Mouse (Mus musculus) heart, postnatal 0 days (tissue): ENCODE data around the gene Qpctl. TPM values are rescaled to one million over a fixed set of nuclear protein-coding genes. Genes with fewer than 3 reads are reported as not detected.

ENCODE experiments used
- ATAC-seq: fragments of 200-750 bp; cut with Nextera tagmentation; 2 replicates; pipeline ENCODE4 v1.8.0; 2017; ENCODE audit warnings: low read depth, moderate number of reproducible peaks, moderate library complexity; ENCODE audit not compliant: insufficient read depth
- DNase-seq: peaks from one replicate; pipeline ENCODE4 v3.0.0-alpha.2; 2016; ENCODE audit warnings: low spot score
- H3K27ac ChIP-seq: fragments of 300-500 bp; sonication (generic); 2 replicates; pipeline ENCODE4 v1.5.1; 2014; ENCODE audit warnings: low read depth, mild to moderate bottlenecking
- H3K27me3 ChIP-seq: fragments of 300-500 bp; sonication (generic); 2 replicates; pipeline ENCODE4 v1.6.1; 2014; ENCODE audit warnings: low read length, mixed read lengths; ENCODE audit not compliant: control insufficient read depth, insufficient read depth
- H3K36me3 ChIP-seq: fragments of 300-500 bp; sonication (generic); replicated peaks from 2 replicates; pipeline ENCODE4 v1.6.1; 2014; ENCODE audit warnings: low read length, mixed read lengths; ENCODE audit not compliant: control insufficient read depth, insufficient read depth
- H3K4me1 ChIP-seq: fragments of 300-500 bp; sonication (generic); 2 replicates; pipeline ENCODE4 v1.6.1; 2014; ENCODE audit warnings: antibody characterized with exemption; ENCODE audit not compliant: control insufficient read depth, insufficient read depth
- H3K4me2 ChIP-seq: fragments of 300-500 bp; sonication (generic); 2 replicates; pipeline ENCODE4 v1.6.1; 2014; ENCODE audit warnings: low read depth, mild to moderate bottlenecking, low read length, moderate library complexity
- H3K4me3 ChIP-seq: fragments of 300-500 bp; sonication (generic); 2 replicates; pipeline ENCODE4 v1.5.1; 2014; ENCODE audit warnings: low read depth, low read length
- H3K9ac ChIP-seq: fragments of 300-500 bp; sonication (generic); replicated peaks from 2 replicates; pipeline ENCODE4 v1.6.1; 2014; ENCODE audit warnings: low read depth, low read length, mixed read lengths
- H3K9me3 ChIP-seq: fragments of 300-500 bp; sonication (generic); replicated peaks from 2 replicates; pipeline ENCODE4 v1.6.1; 2016; ENCODE audit warnings: low read length; ENCODE audit not compliant: control insufficient read depth
- CTCF ChIP-seq: IDR thresholded peaks from 2 replicates; pipeline ENCODE4 v1.5.1; 2016; ENCODE audit warnings: antibody characterized with exemption, control low read depth, low read depth
- EP300 ChIP-seq: IDR thresholded peaks from 2 replicates; pipeline ENCODE4 v1.6.1; 2016; ENCODE audit warnings: antibody characterized with exemption, low read depth
- WGBS: fragments of 180-500 bp; shearing (Covaris S2); extraction: QIAGEN DNeasy Blood & Tissue Kit; methylation state at CpG from one replicate; pipeline ENCODE4 v1.1.7; 2014; 5-methylcytosine and 5-hydroxymethylcytosine counted together
- polyA plus RNA-seq: library from polyadenylated mRNA; unstranded; fragments of >200 nt; fragmentation: Nextera tagmentation; extraction: Ambion mirVana; gene quantifications from 2 replicates; pipeline ENCODE4 v1.2.1, GENCODE M21; 2015
- total RNA-seq: library from RNA; depleted of rRNA; stranded (reverse); fragments of >200 nt; gene quantifications from 2 replicates; pipeline ENCODE4 v1.2.3, GENCODE M21; 2014; ENCODE audit warnings: low replicate concordance

Gene Qpctl
- total and polyA plus RNA-seq, 2 experiments from 2014 or later: 4.4 to 7.9 TPM

DNA sequence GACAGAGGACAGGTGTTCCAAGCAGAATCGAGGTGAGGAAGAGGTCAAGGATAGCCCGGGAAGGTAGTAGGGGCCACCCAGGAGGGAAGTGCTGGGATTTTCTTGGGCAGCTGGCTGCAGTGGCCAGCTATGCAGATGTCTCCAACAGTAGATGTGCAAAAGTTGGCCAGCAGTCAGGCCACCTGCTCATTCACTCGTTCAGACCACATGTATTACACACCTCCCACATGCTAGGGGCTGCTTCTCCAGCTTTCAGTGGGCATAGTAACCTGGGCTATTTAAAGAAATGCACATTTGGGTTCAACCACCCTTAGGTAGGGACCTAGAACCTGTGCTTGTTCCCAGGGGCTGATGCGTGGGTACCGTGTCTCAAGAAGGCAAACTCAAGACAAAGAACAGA, 21.3 kb downstream of the Qpctl start:
- 80% methylated on average over 5 of the region's 5 CpGs for WGBS
- H3K4me1 ChIP-seq: peaks cover 5% of the 10 kb centered on the region; the same call in 1 of the 2 replicates
- no peak overlapping the region for H3K27ac ChIP-seq
- no peak for TF ChIP-seq EP300
- TF ChIP-seq CTCF: no peak
- H3K36me3 ChIP-seq: no peaks in the 10 kb centered on the region
- ATAC-seq (no peak), DNase-seq (no peak)
- no peak overlapping the region for H3K4me2 ChIP-seq
- no peak overlapping the region for H3K4me3 ChIP-seq
- no peaks in the 10 kb centered on the region for H3K27me3 ChIP-seq
- no peak overlapping the region for H3K9ac ChIP-seq
- no peaks in the 10 kb centered on the region for H3K9me3 ChIP-seq

DNA sequence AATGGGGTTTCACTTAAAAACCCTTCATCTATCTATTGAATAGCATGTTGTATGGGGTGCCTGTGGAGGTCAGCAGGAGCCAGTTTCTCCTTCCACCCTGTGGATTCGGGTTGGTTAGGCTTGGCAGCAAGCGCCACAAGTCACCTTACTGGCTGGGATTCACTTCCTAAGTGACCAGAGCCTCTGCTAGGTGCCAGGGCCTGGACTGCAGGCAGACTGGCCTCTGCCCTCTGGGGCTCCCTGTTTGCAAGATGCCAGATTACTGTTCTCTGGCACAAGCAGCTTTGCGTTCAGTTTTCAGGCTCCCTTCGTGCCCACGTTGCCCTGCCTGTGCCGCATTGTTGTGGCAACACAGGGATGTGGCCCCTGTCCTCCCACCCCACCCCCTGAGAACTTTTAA, 24.4 kb downstream of the Qpctl start:
- Histone ChIP-seq H3K4me1 (peaks cover 8% of the 10 kb centered on the region; the same call in 1 of the 2 replicates), H3K9me3 (no peaks in the 10 kb centered on the region), H3K27ac (no peak overlapping the region), H3K9ac (no peak overlapping the region), H3K36me3 (no peaks in the 10 kb centered on the region), H3K4me2 (no peak overlapping the region), H3K4me3 (no peak overlapping the region), H3K27me3 (no peaks in the 10 kb centered on the region)
- 85% methylated on average over 6 of the region's 6 CpGs for WGBS
- DNase-seq: no peak
- no peak for TF ChIP-seq EP300
- no peak for TF ChIP-seq CTCF
- no peak for ATAC-seq

DNA sequence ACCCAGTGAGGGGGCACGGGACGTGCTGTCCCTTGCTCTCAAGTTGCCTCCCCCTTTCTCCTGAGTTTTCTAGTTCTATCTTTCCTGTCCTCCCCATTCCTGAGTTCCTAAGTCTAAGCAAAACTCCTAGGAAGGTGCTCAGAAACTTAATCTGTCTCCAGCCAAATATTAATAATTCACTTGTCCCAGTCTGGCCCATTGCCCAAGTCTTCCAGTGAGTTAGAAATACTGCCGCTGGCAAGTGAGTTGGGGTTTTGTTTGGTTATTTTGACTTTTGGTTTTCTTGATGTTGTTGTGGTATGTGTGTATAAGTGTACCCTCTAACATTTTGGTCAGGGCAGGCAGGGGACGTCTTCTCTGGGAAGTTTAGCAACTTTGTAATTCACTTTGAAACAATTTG, 27.4 kb downstream of the Qpctl start:
- Histone ChIP-seq H3K4me3 (no peak overlapping the region), H3K27me3 (no peaks in the 10 kb centered on the region), H3K27ac (no peak overlapping the region), H3K9ac (no peak overlapping the region), H3K4me1 (peaks cover 8% of the 10 kb centered on the region; the same call in 1 of the 2 replicates), H3K36me3 (no peaks in the 10 kb centered on the region), H3K4me2 (no peak overlapping the region), H3K9me3 (no peaks in the 10 kb centered on the region)
- TF ChIP-seq EP300: no peak
- TF ChIP-seq CTCF: no peak
- DNase-seq (no peak), ATAC-seq (no peak)
- WGBS: 85% methylated on average over 4 of the region's 4 CpGs

DNA sequence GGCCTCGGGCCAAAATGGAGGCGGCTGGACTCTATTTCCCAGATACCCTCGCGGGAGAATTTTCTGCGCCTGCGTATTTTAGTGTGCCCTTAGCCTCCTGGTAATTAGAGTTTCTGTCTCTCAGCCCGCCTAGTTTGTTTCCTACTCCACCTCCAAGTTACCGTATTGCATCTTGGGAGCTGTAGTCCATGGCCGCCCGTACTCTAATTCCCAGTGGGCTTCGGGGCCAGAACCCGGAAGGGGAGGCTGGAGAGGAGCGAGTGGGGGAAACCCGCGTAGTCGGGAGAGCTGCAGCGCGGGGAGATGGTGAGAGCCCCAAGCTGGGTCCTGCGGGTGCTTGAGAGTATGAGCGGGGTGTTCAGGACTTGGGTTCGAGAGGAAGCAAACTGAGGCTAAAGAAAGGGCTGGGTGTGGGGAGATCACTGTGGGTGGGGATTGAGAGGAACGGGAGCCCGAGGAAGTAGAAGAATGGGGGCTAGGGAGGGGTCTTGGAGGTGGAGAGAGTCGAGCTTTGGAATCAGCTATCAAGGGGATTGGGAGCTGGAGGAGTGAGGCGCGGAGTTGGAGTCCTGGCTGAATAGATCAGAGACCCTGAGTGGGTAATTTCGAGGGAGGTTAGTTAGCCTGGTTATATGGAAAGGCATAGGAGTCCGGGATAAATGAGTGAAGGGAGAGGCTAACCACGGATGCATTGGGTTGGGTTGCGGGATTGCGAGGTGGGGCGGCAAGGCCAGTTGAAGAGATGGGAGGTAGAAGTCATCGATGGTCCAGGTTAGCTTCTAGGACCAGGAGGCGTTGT, 29.3 kb downstream of the Qpctl start, which contains the start of gene Fbxo46:
Gene Fbxo46 (plus strand): TSS at position 229 of the 799 bp plus-strand sequence.
- no peaks in the 10 kb centered on the region for H3K27me3 ChIP-seq
- H3K36me3 ChIP-seq: no peaks in the 10 kb centered on the region
- under 1% methylated on average over 34 of the region's 34 CpGs for WGBS
- peak; percentile 99 for DNase-seq
- peak within 1 kb of the TSS; percentile 81 for H3K9ac ChIP-seq
- ATAC-seq: peak; percentile 95
- peak within 1 kb of the TSS; percentile 13; the same call in 1 of the 2 replicates for H3K27ac ChIP-seq
- TF ChIP-seq CTCF (no peak), EP300 (no peak)
- peak within 1 kb of the TSS; percentile 76 for H3K4me3 ChIP-seq
- H3K4me2 ChIP-seq: peak within 1 kb of the TSS; percentile 87
- peaks cover 8% of the 10 kb centered on the region; the same call in 1 of the 2 replicates for H3K4me1 ChIP-seq
- H3K9me3 ChIP-seq: no peaks in the 10 kb centered on the region

DNA sequence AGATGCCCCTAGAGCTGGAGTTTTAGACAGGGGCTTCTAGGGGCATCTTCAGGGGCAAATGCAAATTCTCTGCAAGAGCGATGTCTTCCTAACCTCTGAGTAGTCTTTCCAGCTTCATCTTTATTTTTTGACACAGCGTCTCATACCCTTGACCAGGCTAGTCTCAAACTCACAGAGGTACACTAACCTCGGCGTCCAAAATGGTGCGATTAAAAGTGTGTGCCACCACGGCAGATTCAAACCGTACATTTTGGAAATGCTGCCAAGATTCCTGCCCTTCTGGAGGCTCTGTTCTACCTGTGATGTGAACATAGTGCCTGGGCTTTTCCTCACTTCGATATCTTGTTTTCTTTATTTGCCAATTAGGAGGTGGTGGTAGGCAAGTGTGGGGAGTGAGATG, 30.0 kb downstream of the Qpctl start:
- Histone ChIP-seq H3K4me3 (no peak overlapping the region), H3K4me2 (no peak overlapping the region)

More for the DNA sequence above, 30.0 kb downstream of the Qpctl start:
- Histone ChIP-seq H3K4me1 (peaks cover 8% of the 10 kb centered on the region; the same call in 1 of the 2 replicates), H3K36me3 (no peaks in the 10 kb centered on the region), H3K27me3 (no peaks in the 10 kb centered on the region), H3K27ac (no peak overlapping the region), H3K9me3 (no peaks in the 10 kb centered on the region), H3K9ac (no peak overlapping the region)
- ATAC-seq (no peak), DNase-seq (no peak)
- TF ChIP-seq EP300 (no peak), CTCF (no peak)
- 94% methylated on average over 8 of the region's 8 CpGs for WGBS
